Mouse (Mus musculus) hindbrain, postnatal 0 days (tissue): ENCODE measurements around the gene Atp2a2. TPM values are rescaled to one million over a fixed set of nuclear protein-coding genes. Genes with fewer than 3 reads are reported as not detected.
A peak's percentile ranks its signal among the peaks of the same experiment; 100 is the strongest.

Experiments
- ATAC-seq: fragments of 200-750 bp; cut with Nextera tagmentation; 2 replicates; pipeline ENCODE4 v1.8.0; 2017; ENCODE audit warnings: mild to moderate bottlenecking, moderate TSS enrichment, moderate library complexity
- DNase-seq: peaks from one replicate; pipeline ENCODE4 v3.0.0-alpha.2; 2015; ENCODE audit warnings: low spot score
- H3K27ac ChIP-seq: fragments of 300-500 bp; sonication (generic); 2 replicates; pipeline ENCODE4 v1.5.1; 2014; ENCODE audit warnings: mild to moderate bottlenecking
- H3K27me3 ChIP-seq: fragments of 300-500 bp; sonication (generic); 2 replicates; pipeline ENCODE4 v1.6.1; 2014; ENCODE audit warnings: low read length, mixed read lengths; ENCODE audit not compliant: insufficient read depth
- H3K36me3 ChIP-seq: fragments of 300-500 bp; sonication (generic); 2 replicates; pipeline ENCODE4 v1.6.1; 2014; ENCODE audit warnings: low read length, mixed read lengths; ENCODE audit not compliant: insufficient read depth
- H3K4me1 ChIP-seq: fragments of 300-500 bp; sonication (generic); 2 replicates; pipeline ENCODE4 v1.6.1; 2014; ENCODE audit warnings: antibody characterized with exemption, low read length, mixed read lengths; ENCODE audit not compliant: insufficient read depth
- H3K4me2 ChIP-seq: fragments of 300-500 bp; sonication (generic); 2 replicates; pipeline ENCODE4 v1.6.1; 2014; ENCODE audit warnings: low read depth, mild to moderate bottlenecking, low read length, moderate library complexity, mixed read lengths
- H3K4me3 ChIP-seq: fragments of 300-500 bp; sonication (generic); 2 replicates; pipeline ENCODE4 v1.5.1; 2014; ENCODE audit warnings: low read length
- H3K9ac ChIP-seq: fragments of 300-500 bp; sonication (generic); replicated peaks from 2 replicates; pipeline ENCODE4 v1.6.1; 2014; ENCODE audit warnings: mild to moderate bottlenecking, low read length, moderate library complexity, mixed read lengths
- H3K9me3 ChIP-seq: fragments of 300-500 bp; sonication (generic); 2 replicates; pipeline ENCODE4 v1.6.1; 2016; ENCODE audit warnings: low read length, mixed read lengths
- CTCF ChIP-seq: IDR thresholded peaks from 2 replicates; pipeline ENCODE4 v1.5.1; 2016; ENCODE audit warnings: antibody characterized with exemption, control low read depth, low read depth
- WGBS: fragments of 180-500 bp; shearing (Covaris S2); extraction: QIAGEN DNeasy Blood & Tissue Kit; methylation state at CpG from one replicate; pipeline ENCODE4 v1.1.7; 2014; 5-methylcytosine and 5-hydroxymethylcytosine counted together
- polyA plus RNA-seq: library from polyadenylated mRNA; unstranded; fragments of >200 nt; fragmentation: Nextera tagmentation; extraction: Ambion mirVana; gene quantifications from 2 replicates; pipeline ENCODE4 v1.2.1, GENCODE M21; 2015
- total RNA-seq: library from RNA; depleted of rRNA; stranded (reverse); fragments of >200 nt; gene quantifications from 2 replicates; pipeline ENCODE4 v1.2.3, GENCODE M21; 2014

The Atp2a2 gene
- total and polyA plus RNA-seq, 2 experiments from 2014 or later: 47.4 to 200 TPM

- Histone ChIP-seq H3K9me3 (no peaks in the 10 kb centered on the region), H3K9ac (no peak overlapping the region), H3K4me2 (no peak overlapping the region), H3K36me3 (peaks cover 81% of the 10 kb centered on the region), H3K4me1 (no peaks in the 10 kb centered on the region), H3K27ac (no peak overlapping the region), H3K4me3 (no peak overlapping the region), H3K27me3 (no peaks in the 10 kb centered on the region)
- WGBS: 76% methylated on average over 4 of the region's 4 CpGs
- peak; percentile 43 for TF ChIP-seq CTCF
- ATAC-seq (no peak), DNase-seq (peak; percentile 23)
Observed at GRCm38 (mm10) chr5:122434541-122434940, 67.5 kb downstream of the Atp2a2 start.

- Histone ChIP-seq H3K4me2 (no peak overlapping the region), H3K9me3 (no peaks in the 10 kb centered on the region), H3K27me3 (no peaks in the 10 kb centered on the region), H3K4me1 (no peaks in the 10 kb centered on the region), H3K9ac (no peak overlapping the region), H3K4me3 (no peak overlapping the region), H3K36me3 (peaks cover 57% of the 10 kb centered on the region), H3K27ac (no peak overlapping the region)
- no peak for TF ChIP-seq CTCF
- no peak for DNase-seq
- WGBS: 93% methylated on average over 8 of the region's 8 CpGs
- ATAC-seq: no peak
Observed at GRCm38 (mm10) chr5:122431221-122431620, 70.8 kb downstream of the Atp2a2 start.

- H3K27ac ChIP-seq: no peak overlapping the region
- DNase-seq (no peak), ATAC-seq (no peak)
- no peak overlapping the region for H3K4me2 ChIP-seq
- H3K4me1 ChIP-seq: no peaks in the 10 kb centered on the region
- no peak overlapping the region for H3K4me3 ChIP-seq
- no peaks in the 10 kb centered on the region for H3K27me3 ChIP-seq
- TF ChIP-seq CTCF: no peak
- peaks cover 52% of the 10 kb centered on the region for H3K36me3 ChIP-seq
- H3K9ac ChIP-seq: no peak overlapping the region
- WGBS: 98% methylated on average over 4 of the region's 4 CpGs
- no peaks in the 10 kb centered on the region for H3K9me3 ChIP-seq
Observed at GRCm38 (mm10) chr5:122430036-122430775, 71.8 kb downstream of the Atp2a2 start.

- TF ChIP-seq CTCF: peak; percentile 20
- no peaks in the 10 kb centered on the region for H3K9me3 ChIP-seq
- H3K9ac ChIP-seq: no peak overlapping the region
- ATAC-seq (no peak), DNase-seq (no peak)
- H3K4me2 ChIP-seq: no peak overlapping the region
- no peaks in the 10 kb centered on the region for H3K27me3 ChIP-seq
- H3K36me3 ChIP-seq: peaks cover 13% of the 10 kb centered on the region; the same call in 1 of the 2 replicates
- 80% methylated on average over 2 of the region's 2 CpGs for WGBS
- H3K4me3 ChIP-seq: no peak overlapping the region
- no peak overlapping the region for H3K27ac ChIP-seq
- H3K4me1 ChIP-seq: peaks cover 8% of the 10 kb centered on the region; the same call in 1 of the 2 replicates
Observed at GRCm38 (mm10) chr5:122425550-122425949, 76.5 kb downstream of the Atp2a2 start.

GRCm38 (mm10) chr5:122423083-122423482 lies 78.9 kb downstream of the Atp2a2 start:
- H3K9me3 ChIP-seq: no peaks in the 10 kb centered on the region
- WGBS: 33% methylated on average over 15 of the region's 15 CpGs

GRCm38 (mm10) chr5:122422071-122422964 lies 79.7 kb downstream of the Atp2a2 start:
- Histone ChIP-seq H3K4me3 (peak overlapping the region; percentile 94), H3K27ac (peak overlapping the region; percentile 88), H3K9ac (peak overlapping the region; percentile 90), H3K4me1 (peaks cover 8% of the 10 kb centered on the region; the same call in 1 of the 2 replicates), H3K9me3 (no peaks in the 10 kb centered on the region), H3K4me2 (peak overlapping the region; percentile 87), H3K27me3 (no peaks in the 10 kb centered on the region), H3K36me3 (no peaks in the 10 kb centered on the region)
- WGBS: under 1% methylated on average over 72 of the region's 73 CpGs
- ATAC-seq (peak; percentile 94), DNase-seq (peak; percentile 93)
- peak; percentile 49 for TF ChIP-seq CTCF

More at GRCm38 (mm10) chr5:122423083-122423482, 78.9 kb downstream of the Atp2a2 start:
- H3K4me3 ChIP-seq: peak overlapping the region; percentile 94
- H3K27ac ChIP-seq: peak overlapping the region; percentile 88; the same call in 1 of the 2 replicates
- H3K27me3 ChIP-seq: no peaks in the 10 kb centered on the region
- H3K36me3 ChIP-seq: no peaks in the 10 kb centered on the region
- ATAC-seq (no peak), DNase-seq (no peak)
- H3K9ac ChIP-seq: peak overlapping the region; percentile 90
- peaks cover 8% of the 10 kb centered on the region; the same call in 1 of the 2 replicates for H3K4me1 ChIP-seq
- no peak for TF ChIP-seq CTCF
- H3K4me2 ChIP-seq: peak overlapping the region; percentile 87
